Mouse (Mus musculus) c-Kit-positive CD71-negative TER-119-negative erythroid progenitor cells, embryonic 14.5 days (primary cell): ENCODE measurements around the gene Mrgprd.

ENCODE experiments used
- DNase-seq: peaks from one replicate; pipeline ENCODE4 v3.0.0-alpha.2; 2013; ENCODE audit warnings: low read depth

The Mrgprd gene

DNA sequence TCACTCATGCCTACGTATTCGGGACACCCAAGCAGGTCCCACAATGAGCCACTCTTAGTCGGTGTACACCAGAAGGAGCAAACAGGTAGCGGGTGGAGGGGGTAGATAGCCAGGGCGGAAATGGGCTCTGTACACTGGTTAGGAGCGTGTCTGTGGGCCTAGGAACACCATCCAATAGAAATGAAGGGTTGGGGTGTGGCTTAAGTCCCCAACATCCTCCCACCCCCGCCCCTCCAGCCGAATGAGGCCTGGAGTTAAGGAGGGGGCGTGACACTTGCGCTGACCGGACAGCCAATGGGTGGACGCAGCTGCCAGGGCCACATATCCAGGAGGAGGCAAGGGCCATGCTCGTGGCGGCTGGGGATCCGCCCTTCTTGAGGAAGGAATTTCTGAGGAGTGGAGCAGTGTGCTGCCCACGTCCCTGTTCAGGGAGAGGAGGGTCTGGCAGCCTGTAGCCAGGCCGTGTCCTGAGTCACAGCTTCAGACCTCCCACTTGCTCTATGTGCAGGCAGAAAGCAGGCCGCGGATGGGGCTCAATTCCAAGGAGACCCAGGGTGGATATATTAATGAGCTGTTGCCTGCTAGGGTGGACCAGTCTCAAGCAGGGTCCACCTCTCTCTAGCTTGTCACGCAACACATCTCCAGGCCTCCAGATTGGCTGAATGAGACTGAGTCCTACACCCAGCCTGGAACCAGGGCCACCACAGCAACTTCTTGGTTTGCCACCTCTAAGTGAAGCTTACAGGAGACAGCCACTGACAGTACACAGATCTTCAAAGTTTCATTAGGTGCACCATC, 11.9 kb upstream of the Mrgprd start:
- DNase-seq: no peak

DNA sequence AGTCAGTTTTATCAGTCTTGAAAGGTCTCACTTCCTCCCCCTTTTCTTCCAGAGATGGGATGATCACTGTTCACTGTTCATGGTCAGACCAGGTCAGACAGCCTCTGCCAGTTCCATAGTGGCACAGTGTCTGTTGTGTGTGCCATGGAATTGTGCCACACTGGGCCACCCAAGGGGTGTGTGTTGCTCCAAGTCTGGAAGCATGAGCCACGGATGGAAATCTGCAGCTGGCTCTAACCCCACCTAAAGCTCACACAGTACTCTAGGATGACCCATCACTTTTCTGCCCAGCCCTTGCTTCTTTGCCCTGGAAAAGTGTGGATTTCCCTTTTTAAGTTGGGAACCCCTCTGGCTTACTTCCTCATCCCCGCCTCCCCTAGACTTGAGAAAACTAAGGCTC, 10.5 kb upstream of the Mrgprd start:
- no peak for DNase-seq

DNA sequence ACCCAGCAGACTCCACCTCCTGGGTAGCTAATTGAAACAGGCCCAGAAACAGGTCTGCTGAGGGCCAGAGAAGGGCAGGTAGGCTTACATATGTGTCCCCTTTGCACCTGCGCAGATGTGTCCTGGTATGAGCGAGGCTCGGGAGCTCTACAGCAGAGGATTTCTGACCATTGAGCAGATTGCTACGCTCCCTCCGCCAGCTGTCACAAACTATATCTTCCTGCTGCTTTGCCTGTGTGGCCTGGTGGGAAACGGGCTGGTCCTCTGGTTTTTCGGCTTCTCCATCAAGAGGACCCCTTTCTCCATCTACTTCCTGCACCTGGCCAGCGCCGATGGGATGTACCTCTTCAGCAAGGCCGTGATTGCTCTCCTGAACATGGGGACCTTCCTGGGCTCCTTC, 7.0 kb upstream of the Mrgprd start:
- DNase-seq: no peak

DNA sequence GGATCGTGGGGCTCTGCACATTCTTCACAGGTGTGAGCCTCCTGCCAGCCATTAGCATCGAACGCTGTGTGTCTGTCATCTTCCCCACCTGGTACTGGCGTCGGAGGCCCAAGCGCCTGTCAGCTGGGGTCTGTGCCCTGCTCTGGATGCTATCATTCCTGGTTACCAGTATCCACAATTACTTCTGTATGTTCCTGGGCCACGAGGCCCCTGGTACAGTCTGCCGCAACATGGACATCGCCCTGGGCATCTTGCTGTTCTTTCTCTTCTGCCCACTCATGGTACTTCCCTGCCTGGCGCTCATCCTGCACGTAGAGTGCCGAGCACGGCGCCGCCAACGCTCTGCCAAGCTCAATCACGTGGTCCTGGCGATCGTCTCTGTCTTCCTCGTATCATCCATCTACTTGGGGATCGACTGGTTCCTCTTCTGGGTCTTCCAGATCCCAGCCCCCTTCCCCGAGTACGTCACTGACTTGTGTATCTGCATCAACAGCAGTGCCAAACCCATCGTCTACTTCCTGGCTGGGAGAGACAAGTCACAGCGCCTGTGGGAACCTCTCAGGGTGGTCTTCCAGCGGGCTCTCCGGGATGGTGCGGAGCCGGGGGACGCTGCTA, 6.5 kb upstream of the Mrgprd start:
- no peak for DNase-seq

DNA sequence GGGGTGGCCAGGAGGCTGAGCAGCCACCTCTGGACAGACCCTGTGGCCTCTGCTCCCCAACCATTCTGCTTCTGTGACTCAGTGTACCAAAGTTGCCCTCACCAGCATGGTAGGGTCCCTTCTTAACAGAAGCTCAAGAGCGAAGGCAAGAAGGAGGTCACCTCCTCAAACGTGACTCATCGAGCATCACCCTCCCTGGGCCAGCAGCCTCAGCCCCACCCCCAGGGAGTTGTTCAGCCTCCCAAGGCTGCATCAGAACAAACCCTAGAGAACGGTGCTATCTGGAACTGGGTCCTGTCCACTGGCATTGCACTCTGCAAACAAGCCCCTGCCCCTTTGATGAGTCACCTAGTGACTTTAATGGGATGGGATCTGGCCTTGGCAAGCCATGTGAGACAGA, 5.8 kb upstream of the Mrgprd start:
- DNase-seq: no peak

DNA sequence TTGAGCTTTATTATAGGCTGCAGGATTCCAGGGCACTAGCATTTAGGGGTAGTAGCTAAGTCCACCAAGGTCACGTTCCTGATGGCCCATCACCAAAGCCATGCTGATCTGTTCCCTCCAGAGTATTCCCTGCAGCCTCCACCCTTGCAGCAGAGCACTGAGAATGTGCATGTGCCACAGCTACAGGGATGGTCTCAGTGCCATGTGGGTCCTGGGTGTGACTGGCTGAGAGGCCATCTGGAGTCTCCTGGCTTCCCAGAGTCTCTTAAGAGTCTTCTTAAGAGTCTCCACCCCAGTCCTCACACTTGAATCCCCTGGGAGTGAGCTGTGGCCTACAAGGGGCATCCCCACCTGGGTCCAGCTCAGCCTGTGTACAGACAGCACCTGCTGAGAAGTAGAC, 4.8 kb upstream of the Mrgprd start:
- DNase-seq: no peak

DNA sequence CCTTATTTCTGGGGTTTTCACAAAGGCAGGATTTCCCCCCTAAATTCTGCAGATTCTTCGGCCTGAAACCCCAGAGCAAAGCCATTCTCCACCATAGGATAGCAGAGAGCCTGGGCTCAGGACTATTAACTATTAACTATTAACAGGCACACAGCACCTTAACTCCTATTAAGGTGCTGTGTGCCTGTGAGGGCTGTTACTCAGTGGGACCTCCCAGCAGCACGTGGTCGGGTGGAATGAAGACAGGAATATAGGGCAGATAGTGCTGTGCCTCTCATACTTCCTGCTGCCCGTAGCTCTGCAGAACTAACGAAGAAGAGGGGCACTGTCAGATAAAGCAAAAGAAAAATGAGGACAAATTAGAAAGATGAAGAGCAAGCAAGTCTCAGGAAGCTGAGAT, 4.1 kb upstream of the Mrgprd start:
- no peak for DNase-seq

DNA sequence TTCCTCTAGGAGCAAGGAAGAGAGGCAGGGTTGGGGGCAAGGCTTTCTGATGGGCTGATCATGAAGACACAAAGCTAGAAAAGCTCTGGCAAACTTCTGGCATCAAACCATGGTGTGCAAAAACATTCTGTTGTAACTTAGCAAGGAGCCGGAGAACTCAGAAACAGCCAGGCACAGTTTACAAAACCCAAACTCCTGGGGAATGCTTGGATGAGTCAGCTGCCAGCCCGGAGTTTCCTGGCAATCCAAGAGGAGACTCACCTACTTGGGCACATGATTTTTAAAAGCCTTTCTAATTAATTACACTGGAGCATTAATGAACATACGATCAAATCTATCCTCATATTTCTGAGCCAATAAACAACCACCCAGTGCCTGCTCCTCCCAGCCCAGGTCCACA, 2.5 kb upstream of the Mrgprd start:
- no peak for DNase-seq

DNA sequence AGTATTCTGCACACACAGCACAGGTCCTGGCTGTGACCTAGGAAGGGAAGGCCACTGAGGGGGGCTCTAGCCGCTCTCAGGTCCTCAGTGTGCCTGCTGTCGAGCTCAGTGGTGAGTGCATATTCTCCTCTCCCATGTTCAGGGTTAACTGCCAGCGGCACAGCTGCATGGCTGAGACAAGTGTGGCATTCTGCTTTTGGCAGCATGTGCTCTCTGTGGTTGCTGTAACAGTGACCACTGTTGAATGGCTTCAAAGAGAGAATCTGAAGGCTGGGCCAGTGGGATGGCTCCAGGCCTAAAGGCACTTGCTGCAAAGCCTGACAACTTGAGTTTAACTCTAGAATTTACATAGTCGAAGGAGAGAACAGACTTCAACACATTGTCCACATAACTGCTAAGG, 2.9 kb downstream of the Mrgprd start:
- no peak for DNase-seq

DNA sequence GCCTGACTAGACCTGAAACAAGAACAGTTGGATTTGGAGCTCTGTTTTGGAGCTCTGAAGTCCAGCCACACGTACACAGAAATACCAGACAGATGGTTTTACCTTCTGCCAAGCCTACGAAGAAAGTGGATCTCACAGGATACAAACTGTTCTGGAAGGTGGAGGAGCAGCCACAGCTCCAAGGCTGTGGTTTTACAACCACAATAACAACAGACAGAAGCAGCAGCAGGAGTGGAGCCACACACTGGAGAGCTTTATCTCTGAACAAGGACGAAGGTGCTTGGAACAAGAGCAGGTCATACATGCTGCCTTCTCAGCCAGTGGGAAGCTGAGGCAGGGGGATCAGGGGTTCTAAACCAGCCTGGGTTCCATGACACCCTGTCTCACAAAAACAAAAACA, 4.8 kb downstream of the Mrgprd start:
- no peak for DNase-seq

DNA sequence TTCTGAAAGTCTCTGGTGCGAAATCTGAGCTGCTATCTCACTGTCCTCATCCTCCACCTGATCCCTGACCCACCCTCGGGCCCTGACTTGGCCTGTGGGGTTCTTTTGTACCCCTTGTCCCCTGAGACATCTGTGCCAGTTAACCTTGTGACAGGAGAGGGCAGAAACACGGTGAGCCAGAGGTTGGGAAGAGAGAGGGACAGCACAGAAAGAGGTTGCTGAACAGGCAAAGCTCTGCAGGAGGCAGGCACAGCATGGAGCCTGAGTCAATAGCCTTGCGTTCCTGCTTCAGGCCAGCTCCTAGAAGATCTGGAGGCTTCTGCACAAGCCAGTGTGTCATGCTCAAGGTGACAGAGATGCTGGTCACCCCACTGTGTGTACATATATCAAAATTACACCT, 9.0 kb downstream of the Mrgprd start:
- no peak for DNase-seq

DNA sequence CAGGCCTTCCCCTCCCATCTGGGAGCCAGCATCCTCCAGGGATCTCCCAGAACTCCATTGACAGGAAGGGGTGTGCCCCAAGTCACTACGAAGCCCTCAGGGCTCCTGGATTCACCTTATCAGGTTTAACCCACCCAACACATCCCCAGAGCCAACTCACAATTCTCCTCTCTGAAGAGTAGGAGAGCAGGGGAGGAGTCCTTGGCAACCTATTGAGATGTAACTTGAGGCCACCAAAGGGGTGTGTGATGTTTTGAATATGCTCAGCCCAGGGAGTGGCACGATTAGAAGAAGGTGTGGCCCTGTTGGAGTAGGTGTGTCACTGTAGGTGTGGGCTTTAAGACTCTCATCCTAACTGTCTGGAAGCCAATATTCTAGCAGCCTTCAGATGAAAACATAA, 11.1 kb downstream of the Mrgprd start:
- DNase-seq: no peak

DNA sequence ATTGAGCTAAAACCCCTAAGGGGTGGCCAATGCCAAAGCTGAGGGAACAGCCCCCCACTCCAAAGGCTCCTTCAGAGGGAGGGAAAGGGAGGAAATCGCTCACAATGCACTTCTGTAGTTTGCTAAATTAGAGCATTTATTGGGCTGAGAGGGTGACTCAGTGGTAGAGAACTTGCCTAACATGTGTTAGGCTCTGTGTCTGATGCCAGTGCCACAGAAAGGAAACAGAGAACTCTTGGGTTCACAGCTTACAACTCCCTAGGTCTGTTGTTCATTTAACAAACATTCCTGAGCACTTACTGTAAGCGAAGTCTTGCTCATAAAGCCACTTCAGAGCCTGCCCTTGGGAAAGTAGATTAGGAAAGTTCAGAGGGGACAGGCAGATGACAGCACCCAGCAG, 15.3 kb downstream of the Mrgprd start:
- DNase-seq: no peak

DNA sequence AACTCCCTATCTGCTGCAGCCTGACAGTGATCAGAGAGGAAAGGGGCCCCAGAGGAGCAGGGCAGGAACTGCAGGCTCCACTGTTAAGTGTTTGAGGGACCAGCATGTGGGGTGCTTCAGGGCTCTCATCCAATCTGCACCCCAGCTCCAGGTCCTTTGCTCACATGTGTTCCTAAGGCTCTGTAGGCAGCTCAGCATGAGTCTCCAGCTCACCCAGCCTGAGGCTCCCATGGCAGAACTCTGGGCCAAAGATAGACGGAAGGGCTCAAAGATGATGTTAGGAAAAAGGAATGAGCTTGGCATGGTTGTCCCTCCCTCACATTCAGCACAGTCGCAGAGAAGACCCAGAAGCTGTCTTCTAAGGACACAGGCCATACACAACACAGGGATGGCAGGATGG, 16.0 kb downstream of the Mrgprd start:
- DNase-seq: no peak

DNA sequence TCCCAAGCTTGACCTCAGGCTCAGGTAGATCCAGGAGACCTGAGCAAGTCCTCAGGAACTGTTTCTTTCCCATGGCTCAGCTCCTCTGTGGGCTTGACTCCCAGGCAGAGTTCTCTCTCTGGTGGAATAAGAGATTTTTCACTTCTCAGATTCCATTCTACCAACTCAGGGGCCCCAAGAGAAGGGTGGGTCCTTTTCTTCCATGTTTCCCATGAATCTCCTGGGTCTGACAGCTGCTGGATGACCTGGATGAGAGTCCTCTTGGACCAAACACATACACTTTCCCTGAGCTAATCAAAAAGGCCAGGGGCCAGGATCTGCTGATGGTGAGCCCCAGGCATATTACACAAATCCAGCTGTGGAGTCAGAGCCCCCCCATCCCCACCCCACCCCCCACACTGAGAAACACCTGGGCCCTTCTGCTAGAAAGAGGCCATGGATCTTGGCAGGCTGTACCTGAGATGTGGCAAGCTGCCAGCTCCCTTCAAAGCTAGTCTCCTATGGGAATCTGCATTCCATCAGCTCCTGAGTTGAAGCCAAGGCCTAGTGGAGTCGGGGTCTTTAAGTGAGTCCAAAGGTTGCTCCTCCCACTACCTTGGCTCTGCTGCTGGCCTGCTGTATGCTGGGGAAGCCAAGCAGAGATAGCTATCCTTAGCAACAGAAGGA, 17.9 kb downstream of the Mrgprd start:
- no peak for DNase-seq

DNA sequence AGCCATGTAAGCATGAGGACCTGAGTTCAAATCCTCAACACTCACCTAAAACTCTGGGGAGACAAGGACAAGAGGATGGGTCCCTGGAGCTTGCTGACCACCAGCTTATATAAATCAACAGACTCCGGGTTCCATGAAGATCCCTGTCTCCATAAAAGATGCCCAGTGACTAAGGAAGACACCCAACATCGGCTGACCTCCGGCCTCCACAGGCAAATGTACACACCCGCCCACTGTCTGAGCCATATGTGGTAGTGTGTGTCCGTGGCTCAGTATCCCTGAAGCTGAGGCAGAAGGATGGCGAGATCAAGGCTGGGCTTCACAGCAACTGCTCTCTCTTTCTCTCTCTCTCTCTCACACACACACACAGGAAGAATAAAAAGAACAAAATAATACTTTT, 19.3 kb downstream of the Mrgprd start:
- no peak for DNase-seq

DNA sequence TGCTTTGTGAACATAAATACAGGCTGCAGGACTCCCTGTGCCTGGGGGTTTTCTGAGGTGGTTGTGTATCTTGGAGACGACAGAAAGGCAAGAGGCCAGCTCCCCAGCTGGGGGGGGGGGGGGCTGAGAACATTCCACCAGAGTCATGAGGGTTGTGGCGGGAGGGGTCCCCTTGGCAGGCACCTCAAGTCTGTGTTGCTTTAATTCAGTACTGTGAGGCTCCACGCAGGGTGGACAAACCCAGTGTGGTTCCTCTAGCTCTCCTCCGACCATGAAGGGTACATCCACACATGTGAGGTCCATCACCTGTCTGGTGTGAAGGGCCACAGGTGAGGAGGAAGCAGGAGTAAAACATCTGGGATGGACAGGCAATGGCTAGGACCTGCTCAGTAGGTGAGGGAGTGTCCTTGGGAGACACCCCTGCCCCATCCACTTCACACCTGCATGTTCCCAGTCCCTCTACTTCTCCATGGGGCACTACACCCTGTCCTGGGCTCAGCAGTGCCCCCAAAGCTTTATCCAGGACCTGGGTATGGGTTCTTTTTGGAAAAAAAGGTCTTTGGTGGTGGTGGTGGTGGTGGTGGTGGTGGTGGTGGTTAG, 19.9 kb downstream of the Mrgprd start:
- no peak for DNase-seq

DNA sequence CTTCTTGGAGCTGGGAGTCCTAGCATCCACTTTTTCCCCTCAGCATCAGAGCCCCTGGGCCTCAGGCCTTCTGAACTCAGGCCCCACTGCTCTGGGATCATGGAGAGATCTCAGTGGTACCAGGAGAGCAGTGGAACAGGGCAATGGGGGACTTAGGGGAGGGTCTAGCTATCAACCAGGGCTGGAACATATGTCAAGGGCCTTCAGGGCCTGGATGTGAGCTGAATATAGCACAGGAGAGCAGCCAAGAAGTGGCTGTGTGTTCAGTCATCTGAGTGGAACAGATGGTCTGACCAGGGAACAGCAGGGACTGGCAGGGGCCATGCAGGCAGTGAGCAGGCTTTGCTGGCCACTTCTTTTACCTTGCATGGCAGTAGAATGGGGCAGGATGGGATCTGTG, 20.6 kb downstream of the Mrgprd start:
- DNase-seq: no peak

DNA sequence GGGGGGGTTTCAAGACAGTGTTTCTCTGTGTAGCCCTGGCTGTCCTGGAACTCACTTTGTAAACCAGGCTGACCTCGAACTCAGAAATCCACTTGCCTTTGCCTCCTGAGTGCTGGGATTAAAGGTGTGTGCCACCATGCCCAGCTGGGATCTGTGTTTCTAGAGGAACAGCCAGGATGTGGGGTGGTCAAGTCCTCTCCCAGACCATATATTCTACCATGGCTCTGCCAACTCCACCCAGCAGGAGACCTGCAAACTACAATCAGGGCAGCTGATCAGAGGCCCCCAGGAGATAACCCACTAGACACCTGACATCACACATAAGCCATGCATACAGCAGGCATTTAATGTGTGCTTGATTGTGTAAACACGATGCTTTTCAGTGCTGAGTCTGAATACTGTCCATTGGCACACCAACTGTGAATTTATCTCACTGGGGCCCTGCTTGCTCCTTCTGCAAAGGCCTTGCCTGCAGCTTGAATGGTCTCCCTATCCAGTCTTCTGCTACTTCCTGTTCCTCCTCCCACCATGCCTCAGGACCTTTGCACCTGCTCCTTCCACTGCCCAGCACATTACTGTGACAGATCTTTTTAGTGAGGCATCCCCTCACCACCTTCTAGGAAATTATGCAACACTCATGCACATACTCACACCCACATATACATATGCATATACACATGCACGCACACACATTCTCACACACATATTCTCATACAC, 21.1 kb downstream of the Mrgprd start:
- no peak for DNase-seq

DNA sequence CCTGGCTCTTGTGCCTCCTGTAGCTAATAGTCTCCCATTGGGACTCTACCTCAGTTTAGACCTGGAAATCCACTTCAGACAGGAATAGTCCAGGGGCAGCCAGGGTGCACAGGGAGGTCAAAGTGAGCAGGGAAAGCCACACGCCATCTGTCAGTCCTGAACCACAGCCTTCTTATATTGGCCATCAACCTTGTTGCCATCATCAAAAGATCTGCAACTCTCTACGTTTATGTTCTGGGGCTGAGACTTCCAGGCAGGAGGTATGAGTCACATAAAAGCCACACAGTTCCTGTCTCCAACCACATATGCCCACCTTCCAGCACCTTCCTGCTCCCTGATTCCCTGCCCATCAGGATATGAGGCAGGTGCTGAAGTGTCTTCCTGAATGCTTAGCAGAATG, 23.3 kb downstream of the Mrgprd start:
- no peak for DNase-seq

DNA sequence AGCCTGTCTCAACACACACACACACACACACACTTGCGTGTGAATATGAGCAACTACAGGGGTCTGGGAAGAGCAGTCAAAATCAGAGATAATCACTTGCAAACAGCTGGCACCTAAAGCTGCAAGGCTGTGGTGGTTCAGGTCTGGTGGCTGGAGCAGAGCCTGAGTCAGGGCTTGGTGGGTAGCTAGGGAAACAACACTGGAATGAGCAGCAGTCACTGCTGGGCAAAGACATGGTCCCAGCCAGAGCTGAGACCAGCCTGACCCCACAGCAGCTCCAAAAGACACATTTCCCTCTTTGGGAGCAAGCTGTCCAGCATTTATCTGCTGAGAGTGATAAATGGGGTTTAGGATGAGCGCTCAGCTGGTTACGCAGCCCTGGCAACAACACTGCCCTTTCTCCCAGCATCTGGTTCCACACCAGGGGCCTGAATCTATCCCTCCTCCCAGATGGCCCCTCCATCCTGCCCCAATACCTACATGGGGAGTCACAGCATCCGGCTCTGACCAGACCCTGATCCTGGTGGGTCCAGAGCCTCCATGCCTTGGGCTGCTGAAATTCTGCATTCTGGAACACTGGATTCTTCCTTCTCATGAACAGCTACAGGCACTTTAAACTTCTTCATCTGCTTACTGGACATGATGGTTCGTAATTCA, 25.7 kb downstream of the Mrgprd start:
- DNase-seq: no peak
